20 mouse cellular contexts compared by ENCODE assay signal in the genomic region with DNA sequence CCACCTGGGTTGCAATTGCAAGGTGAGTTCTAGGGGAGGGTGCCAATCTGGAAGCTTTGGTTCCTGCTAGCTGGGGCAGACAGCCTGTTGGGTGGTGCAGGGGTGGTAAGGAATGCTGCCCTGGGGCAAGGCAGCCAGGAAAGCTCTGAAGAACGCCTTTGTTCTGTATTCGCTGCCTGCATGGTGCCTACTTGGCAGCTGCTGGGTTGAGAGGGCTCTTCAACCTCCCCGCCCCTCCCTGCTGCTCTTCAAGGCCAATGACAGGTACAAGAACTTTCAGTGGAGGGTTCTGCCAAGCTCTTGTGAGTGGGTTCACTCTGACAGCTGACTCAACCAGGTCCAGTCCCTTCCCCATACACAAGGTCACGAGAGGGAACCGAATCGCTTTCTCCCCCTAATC. TPM values are rescaled to one million over a fixed set of nuclear protein-coding genes. Genes with fewer than 3 reads are reported as not detected.
DNase-seq lines count a peak whose midpoint lies in the region; ATAC-seq and TF ChIP-seq lines count a peak whose summit lies in the region.
"Had no signal": no experiment of that assay in that cellular context is flagged by ENCODE, and none has a peak within 500 bp of the region (broad histone marks: within the 10 kb centered on the region; RNA-seq: fewer than 3 reads in every experiment).

No protein-coding gene starts in this region.

- intact Hi-C loops in gastrocnemius, adult 2 months (cut with DNase I), result no loop called here

- no peak overlapping the region for H3K9ac ChIP-seq in lung, postnatal 0 days (replicated peaks; ENCODE audit: low read depth)
- no peak overlapping the region for H3K9ac ChIP-seq in midbrain, embryonic 15.5 days
- H3K9ac ChIP-seq: forebrain, postnatal 0 days; liver, embryonic 12.5 days had no signal

- H3K27me3 ChIP-seq in lung, postnatal 0 days (replicated peaks; ENCODE audit: insufficient read depth, low read length), result no peaks in the 10 kb centered on the region
- no peaks in the 10 kb centered on the region for H3K27me3 ChIP-seq in midbrain, embryonic 15.5 days (replicated peaks)
- H3K27me3 ChIP-seq: CH12.LX; liver, embryonic 12.5 days had no signal

- peak overlapping the region; percentile 95 for H3K27ac ChIP-seq in gastrocnemius, adult 2 months
- 0 out of 2 replicates have a peak overlapping the region, but pooled peaks have one; percentile 1 for H3K27ac ChIP-seq in lung, postnatal 0 days (ENCODE audit: low read length)
- H3K27ac ChIP-seq in midbrain, embryonic 15.5 days, result no peak overlapping the region
- H3K27ac ChIP-seq: liver, embryonic 12.5 days; stomach, postnatal 0 days had no signal

- no peak overlapping the region for H3K4me2 ChIP-seq in lung, postnatal 0 days (replicated peaks; ENCODE audit: low read depth, low read length)
- no peak overlapping the region for H3K4me2 ChIP-seq in midbrain, embryonic 15.5 days
- H3K4me2 ChIP-seq: liver, embryonic 12.5 days; midbrain, embryonic 11.5 days had no signal

- peaks cover 22% of the 10 kb centered on the region; the same call in 1 of the 2 replicates for H3K36me3 ChIP-seq in lung, postnatal 0 days (ENCODE audit: insufficient read depth, low read length)
- no peaks in the 10 kb centered on the region for H3K36me3 ChIP-seq in midbrain, embryonic 15.5 days (replicated peaks)

- no peak overlapping the region for H3K4me3 ChIP-seq in gastrocnemius, adult 2 months
- H3K4me3 ChIP-seq in lung, postnatal 0 days (ENCODE audit: low read depth, low read length), result no peak overlapping the region
- no peak overlapping the region for H3K4me3 ChIP-seq in midbrain, embryonic 15.5 days
- H3K4me3 ChIP-seq: liver, embryonic 12.5 days had no signal

- no peaks in the 10 kb centered on the region for H3K9me3 ChIP-seq in lung, postnatal 0 days (ENCODE audit: low read length)
- H3K9me3 ChIP-seq in midbrain, embryonic 15.5 days, result no peaks in the 10 kb centered on the region
- H3K9me3 ChIP-seq: liver, embryonic 12.5 days had no signal

- ATAC-seq in lung, postnatal 0 days, result peak; percentile 65
- ATAC-seq in midbrain, embryonic 15.5 days (replicated peaks), result no peak
- ATAC-seq: forebrain, postnatal 0 days; hindbrain, embryonic 16.5 days; intestine, embryonic 16.5 days; liver, embryonic 12.5 days had no signal

- TF ChIP-seq CTCF in gastrocnemius, adult 2 months (IDR thresholded peaks at IDR 0.05), result no peak
- no peak for TF ChIP-seq CTCF in lung, postnatal 0 days (IDR thresholded peaks at IDR 0.05)

- H3K4me1 ChIP-seq in lung, postnatal 0 days (ENCODE audit: insufficient read depth, low read depth, low read length), result peaks cover 29% of the 10 kb centered on the region; the same call in 1 of the 2 replicates
- H3K4me1 ChIP-seq in midbrain, embryonic 15.5 days, result 0 out of 2 replicates have a peak, but pooled peaks cover 2% of the 10 kb centered on the region

- WGBS in lung, postnatal 0 days, result 55% methylated on average over 6 of the region's 6 CpGs
- 83% methylated on average over 6 of the region's 6 CpGs for WGBS in midbrain, embryonic 15.5 days

- DNase-seq in gastrocnemius, adult 2 months, result no peak
- DNase-seq in gastrocnemius, adult 18-20 months (ENCODE audit: low spot score), result no peak
- DNase-seq in Muller cell, postnatal 12 days (ENCODE audit: inconsistent ontology term), result peak; percentile 53
- peak; percentile 14 for DNase-seq in brain, adult 2 months (ENCODE audit: low read depth, low spot score)
- DNase-seq in lung, postnatal 0 days (ENCODE audit: low spot score), result peak; percentile 70
- no peak for DNase-seq in cerebellum, postnatal 14 days
- no peak for DNase-seq in left cerebral cortex, adult 8-10 months (ENCODE audit: low spot score in 2 of 2)
- DNase-seq: cerebellum, adult 9-11 months; forebrain, postnatal 0 days; retina, postnatal 1 day; right cerebral cortex, postnatal 4 days had no signal

- TF ChIP-seq EP300 in lung, postnatal 0 days (IDR thresholded peaks at IDR 0.05), result no peak; the same call in 1 of the 2 replicates

RNA-seq across cellular contexts. Expression of gene Timp3, which starts 44.5 kb away (rescaled TPM):
- total RNA-seq in gastrocnemius, adult 2 months (2021), result 10 to 100 TPM; 71.5 to 81.6 TPM
- 10 to 100 TPM; 59.2 to 63.2 TPM for total RNA-seq in gastrocnemius, adult 18-20 months (2021)
- polyA plus RNA-seq in lung, postnatal 0 days (2015; fragmentation: Nextera tagmentation; extraction: Ambion mirVana), result 207 and 208 TPM in 2 replicates
- 10 to 100 TPM; 67.3 to 73.9 (median 69.9) TPM for total RNA-seq in left cerebral cortex, adult 8-10 months (2022)
- polyA plus RNA-seq in midbrain, embryonic 15.5 days (2015; fragmentation: Nextera tagmentation; extraction: Ambion mirVana), result 31.1 and 33.9 TPM in 2 replicates
- total RNA-seq: MEL; monocyte, adult 5-6 weeks had no signal

Comparison
In these comparisons a context has a peak if more than half of its experiments do, and no peak if none do; other contexts are left out.
1. DNase-seq: peak in Muller cell, postnatal 12 days (single experiment), brain, adult 2 months (single experiment) and lung, postnatal 0 days (single experiment); none in gastrocnemius, adult 2 months (single experiment), gastrocnemius, adult 18-20 months (single experiment), cerebellum, postnatal 14 days (0 of 2) and left cerebral cortex, adult 8-10 months (0 of 2).